Mouse (Mus musculus) gastrocnemius, postnatal 36 days (tissue): ENCODE data around the gene Ubc. TPM values are rescaled to one million over a fixed set of nuclear protein-coding genes. Genes with fewer than 3 reads are reported as not detected.

Source experiments
- DNase-seq, 2 experiments: peaks; one replicate each; pipeline ENCODE4 v3.0.0; 2022
- intact Hi-C: fragments of 180-260 bp; cut with DNase I; formaldehyde crosslinking; loops from one replicate; pipeline ENCODE4 v1.15.1; 2025
- total RNA-seq, 2 experiments: library from RNA; stranded (reverse); gene quantifications; 2 replicates each; pipeline ENCODE4 v1.2.3; 2021

Gene Ubc
- total RNA-seq, 2 experiments from 2014 or later: 1,061 to 1,578 TPM

- intact Hi-C loops: no loop called here
- DNase-seq: no peak
These were observed 4.6 kb downstream of the Ubc start for GRCm38 (mm10) chr5:125385215-125385940.

- no peak for DNase-seq
- intact Hi-C loops: loop anchor here (5.0 kb wide), 1 partner anchor 93 kb away; the partner anchor contains the start of gene Aacs
These were observed 5.3 kb downstream of the Ubc start for GRCm38 (mm10) chr5:125384512-125385214.

GRCm38 (mm10) chr5:125383637-125384420 lies 6.2 kb downstream of the Ubc start:
- DNase-seq: no peak
- intact Hi-C loops: loop anchor here (2.0 to 5.0 kb wide), 2 partner anchors 77 to 93 kb away; partner anchors contain the start of gene Aacs

- DNase-seq: peak in 1 of 2 experiments; percentile 42
- intact Hi-C loops: loop anchor here (2.0 to 5.0 kb wide), 2 partner anchors 78 to 94 kb away; partner anchors contain the start of gene Aacs
These were observed 7.1 kb downstream of the Ubc start for GRCm38 (mm10) chr5:125382673-125383558.

GRCm38 (mm10) chr5:125381954-125382672 lies 7.9 kb downstream of the Ubc start:
- intact Hi-C loops: loop anchor here (2.0 to 5.0 kb wide), 2 partner anchors 79 to 95 kb away; partner anchors contain the start of gene Aacs
- no peak for DNase-seq

- intact Hi-C loops: no loop called here
- DNase-seq: no peak
These were observed 11.1 kb downstream of the Ubc start for GRCm38 (mm10) chr5:125378919-125379318.

GRCm38 (mm10) chr5:125377214-125377613 lies 12.8 kb downstream of the Ubc start:
- intact Hi-C loops: no loop called here
- DNase-seq: no peak

GRCm38 (mm10) chr5:125375871-125376270 lies 14.1 kb downstream of the Ubc start:
- intact Hi-C loops: no loop called here
- DNase-seq: no peak

GRCm38 (mm10) chr5:125372027-125372426 lies 18.0 kb downstream of the Ubc start:
- no peak for DNase-seq
- intact Hi-C loops: no loop called here

GRCm38 (mm10) chr5:125370950-125371693 lies 18.9 kb downstream of the Ubc start:
- intact Hi-C loops: no loop called here

GRCm38 (mm10) chr5:125368568-125368967 lies 21.4 kb downstream of the Ubc start:
- intact Hi-C loops: loop anchor here (5.0 to 10.0 kb wide), 3 partner anchors 96 to 466 kb away; no protein-coding TSS in a partner anchor

More at GRCm38 (mm10) chr5:125370950-125371693, 18.9 kb downstream of the Ubc start:
- no peak for DNase-seq

GRCm38 (mm10) chr5:125368156-125368555 lies 21.8 kb downstream of the Ubc start:
- no peak for DNase-seq
- intact Hi-C loops: loop anchor here (5.0 to 10.0 kb wide), 3 partner anchors 96 to 466 kb away; no protein-coding TSS in a partner anchor

More at GRCm38 (mm10) chr5:125368568-125368967, 21.4 kb downstream of the Ubc start:
- peak in 1 of 2 experiments; percentile 45 for DNase-seq

GRCm38 (mm10) chr5:125364851-125365429 lies 25.1 kb downstream of the Ubc start:
- intact Hi-C loops: loop anchor here (5.0 to 10.0 kb wide), 3 partner anchors 93 to 463 kb away; no protein-coding TSS in a partner anchor
- no peak for DNase-seq

- no peak for DNase-seq
- intact Hi-C loops: loop anchor here (10.0 kb wide), 1 partner anchor 259 kb away; no protein-coding TSS in a partner anchor
These were observed 26.1 kb downstream of the Ubc start for GRCm38 (mm10) chr5:125363894-125364293.

GRCm38 (mm10) chr5:125360981-125361510 lies 29.0 kb downstream of the Ubc start:
- intact Hi-C loops: loop anchor here (10.0 kb wide), 1 partner anchor 256 kb away; no protein-coding TSS in a partner anchor
- no peak for DNase-seq

GRCm38 (mm10) chr5:125360566-125360965 lies 29.4 kb downstream of the Ubc start:
- no peak for DNase-seq
- intact Hi-C loops: loop anchor here (10.0 kb wide), 1 partner anchor 256 kb away; no protein-coding TSS in a partner anchor

- intact Hi-C loops: no loop called here
- DNase-seq: no peak
These were observed 31.8 kb downstream of the Ubc start for GRCm38 (mm10) chr5:125358270-125358608.
